Comparison of ENCODE assay signal across 9 mouse cellular contexts in genomic region chr19:23225065-23225464, GRCm38 (mm10). TPM values are rescaled to one million over a fixed set of nuclear protein-coding genes. Genes with fewer than 3 reads are reported as not detected.
DNase-seq lines count a peak whose midpoint lies in the region; ATAC-seq and TF ChIP-seq lines count a peak whose summit lies in the region.
"Had no signal": no experiment of that assay in that cellular context is flagged by ENCODE, and none has a peak within 500 bp of the region (broad histone marks: within the 10 kb centered on the region; RNA-seq: fewer than 3 reads in every experiment).

No protein-coding gene starts in this region.

- H3K27me3 ChIP-seq in liver, adult 2 months (ENCODE audit: control insufficient read depth, insufficient read depth, low read length): no peaks in the 10 kb centered on the region
- H3K27me3 ChIP-seq in liver, embryonic 11.5 days (replicated peaks; ENCODE audit: control insufficient read depth, insufficient read depth, low read length): no peaks in the 10 kb centered on the region
- no peaks in the 10 kb centered on the region for H3K27me3 ChIP-seq in hindbrain, embryonic 12.5 days
- H3K27me3 ChIP-seq: liver, embryonic 15.5 days had no signal

- TF ChIP-seq CTCF in liver, adult 2 months (IDR thresholded peaks at IDR 0.05; ENCODE audit: low read depth, low read length): peak; percentile 32; the same call in 1 of the 2 replicates
- peak; percentile 80 for TF ChIP-seq CTCF in left cerebral cortex, adult 2 months (IDR thresholded peaks at IDR 0.05)

- TF ChIP-seq POLR2A in liver, adult 2 months (IDR thresholded peaks at IDR 0.05; ENCODE audit: extremely low read depth, insufficient read depth, low read length): no peak

- peaks cover 28% of the 10 kb centered on the region for H3K36me3 ChIP-seq in liver, adult 2 months (ENCODE audit: control insufficient read depth, insufficient read depth, low read length)
- peaks cover 12% of the 10 kb centered on the region; the same call in 1 of the 2 replicates for H3K36me3 ChIP-seq in liver, embryonic 11.5 days (ENCODE audit: control insufficient read depth, insufficient read depth, low read length)
- H3K36me3 ChIP-seq in hindbrain, embryonic 12.5 days: peaks cover 26% of the 10 kb centered on the region

- no peak overlapping the region for H3K9ac ChIP-seq in liver, adult 2 months (ENCODE audit: low read depth, low read length)
- no peak overlapping the region for H3K9ac ChIP-seq in liver, embryonic 11.5 days (ENCODE audit: low read depth, low read length)
- H3K9ac ChIP-seq in hindbrain, embryonic 12.5 days: no peak overlapping the region
- H3K9ac ChIP-seq: liver, embryonic 15.5 days had no signal

- no peaks in the 10 kb centered on the region for H3K4me1 ChIP-seq in liver, adult 2 months (ENCODE audit: control insufficient read depth, insufficient read depth, low read length)
- no peaks in the 10 kb centered on the region for H3K4me1 ChIP-seq in liver, embryonic 11.5 days (replicated peaks; ENCODE audit: control insufficient read depth, insufficient read depth, low read length)
- no peaks in the 10 kb centered on the region for H3K4me1 ChIP-seq in hindbrain, embryonic 12.5 days
- H3K4me1 ChIP-seq: liver, embryonic 15.5 days had no signal

- H3K4me2 ChIP-seq in liver, embryonic 11.5 days: no peak overlapping the region
- H3K4me2 ChIP-seq in hindbrain, embryonic 12.5 days (replicated peaks): no peak overlapping the region
- H3K4me2 ChIP-seq: liver, embryonic 15.5 days had no signal

- no peaks in the 10 kb centered on the region for H3K9me3 ChIP-seq in liver, embryonic 11.5 days (ENCODE audit: control insufficient read depth, low read length)
- no peaks in the 10 kb centered on the region for H3K9me3 ChIP-seq in hindbrain, embryonic 12.5 days (replicated peaks)
- H3K9me3 ChIP-seq: liver, embryonic 15.5 days had no signal

- ATAC-seq in liver, embryonic 11.5 days (replicated peaks; ENCODE audit: low FRiP score): no peak
- ATAC-seq in hindbrain, embryonic 12.5 days (ENCODE audit: low FRiP score): no peak

- H3K27ac ChIP-seq in liver, adult 2 months (replicated peaks; ENCODE audit: insufficient read depth, low read depth, low read length): no peak overlapping the region
- H3K27ac ChIP-seq in liver, embryonic 11.5 days (ENCODE audit: low read depth, low read length): no peak overlapping the region
- H3K27ac ChIP-seq in left cerebral cortex, adult 2 months: no peak overlapping the region
- no peak overlapping the region for H3K27ac ChIP-seq in hindbrain, embryonic 12.5 days
- H3K27ac ChIP-seq: liver, embryonic 15.5 days had no signal

- intact Hi-C loops in left cerebral cortex, adult 2 months (cut with DNase I): loop anchor here (1.0 kb wide), 1 partner anchor 309 kb away; no protein-coding TSS in a partner anchor

- no peak overlapping the region for H3K4me3 ChIP-seq in liver, adult 2 months (ENCODE audit: insufficient read depth, low read depth, low read length)
- H3K4me3 ChIP-seq in liver, embryonic 11.5 days (ENCODE audit: low read depth, low read length): no peak overlapping the region
- no peak overlapping the region for H3K4me3 ChIP-seq in left cerebral cortex, adult 2 months
- no peak overlapping the region for H3K4me3 ChIP-seq in hindbrain, embryonic 12.5 days
- H3K4me3 ChIP-seq: liver, embryonic 15.5 days had no signal

- peak; percentile 6 to 23 for DNase-seq in adrenal gland, postnatal 36 days
- DNase-seq in adrenal gland, adult 18-20 months (ENCODE audit: low spot score in 2 of 2): no peak
- peak; percentile 52 for DNase-seq in liver, adult 2 months (ENCODE audit: extremely low read depth, low read depth, low spot score)
- no peak for DNase-seq in liver, embryonic 11.5 days (ENCODE audit: low spot score)
- DNase-seq in cerebellum, adult 8-10 months: peak; percentile 52
- DNase-seq in left cerebral cortex, adult 2 months (ENCODE audit: extremely low spot score in 1 of 2, low spot score in 2 of 2): no peak
- no peak for DNase-seq in urinary bladder, postnatal 10 days (ENCODE audit: low spot score)

- 61% methylated on average over 4 of the region's 4 CpGs for WGBS in liver, adult 2 months
- WGBS in liver, embryonic 11.5 days: 75% methylated on average over 4 of the region's 4 CpGs
- WGBS in hindbrain, embryonic 12.5 days: 61% methylated on average over 4 of the region's 4 CpGs

- no peaks in the 10 kb centered on the region for H3K79me2 ChIP-seq in liver, adult 2 months (ENCODE audit: control insufficient read depth, insufficient read depth, low read length)

RNA-seq across cellular contexts. Expression of gene Smc5, which starts 48.6 kb away (rescaled TPM):
- 10 to 100 TPM; 20.5 to 29.5 TPM for total RNA-seq in adrenal gland, postnatal 36 days (2021)
- total RNA-seq in adrenal gland, adult 18-20 months (2021): 10 to 100 TPM; 20.8 to 22.1 TPM
- 17.2 and 18.4 TPM in 2 replicates for total RNA-seq in liver, adult 2 months (2014; rRNA removed)
- polyA plus RNA-seq in liver, adult 2 months (2012; rRNA removed): 1.7 and 3.1 TPM in 2 replicates
- polyA plus RNA-seq in liver, embryonic 11.5 days (2014; fragmentation: Nextera tagmentation; extraction: Ambion mirVana): 32.4 and 33.9 TPM in 2 replicates
- 10 to 100 TPM; 37.1 to 40.0 TPM for total RNA-seq in left cerebral cortex, adult 2 months (2021)
- 48.2 and 51.6 TPM in 2 replicates for polyA plus RNA-seq in hindbrain, embryonic 12.5 days (2016; fragmentation: Nextera tagmentation; extraction: Ambion mirVana)

Comparison
In these comparisons a context has a peak if more than half of its experiments do, and no peak if none do; other contexts are left out.
1. DNase-seq: peak in adrenal gland, postnatal 36 days (2 of 2), liver, adult 2 months (single experiment) and cerebellum, adult 8-10 months (single experiment); none in adrenal gland, adult 18-20 months (0 of 2), liver, embryonic 11.5 days (single experiment), left cerebral cortex, adult 2 months (0 of 2) and urinary bladder, postnatal 10 days (single experiment).